Mouse (Mus musculus) B cell, adult 2 months (primary cell): Measurements from ENCODE around the gene Ier2.
"Not testable (repeated sequence)": the region's sequence is repeated elsewhere in the genome, so short reads cannot be mapped to it uniquely, and the experiment has no call there.

ENCODE experiments used
- DNase-seq, 2 experiments: peaks; one replicate each; pipeline ENCODE4 v3.0.0; 2022

The Ier2 gene

DNA sequence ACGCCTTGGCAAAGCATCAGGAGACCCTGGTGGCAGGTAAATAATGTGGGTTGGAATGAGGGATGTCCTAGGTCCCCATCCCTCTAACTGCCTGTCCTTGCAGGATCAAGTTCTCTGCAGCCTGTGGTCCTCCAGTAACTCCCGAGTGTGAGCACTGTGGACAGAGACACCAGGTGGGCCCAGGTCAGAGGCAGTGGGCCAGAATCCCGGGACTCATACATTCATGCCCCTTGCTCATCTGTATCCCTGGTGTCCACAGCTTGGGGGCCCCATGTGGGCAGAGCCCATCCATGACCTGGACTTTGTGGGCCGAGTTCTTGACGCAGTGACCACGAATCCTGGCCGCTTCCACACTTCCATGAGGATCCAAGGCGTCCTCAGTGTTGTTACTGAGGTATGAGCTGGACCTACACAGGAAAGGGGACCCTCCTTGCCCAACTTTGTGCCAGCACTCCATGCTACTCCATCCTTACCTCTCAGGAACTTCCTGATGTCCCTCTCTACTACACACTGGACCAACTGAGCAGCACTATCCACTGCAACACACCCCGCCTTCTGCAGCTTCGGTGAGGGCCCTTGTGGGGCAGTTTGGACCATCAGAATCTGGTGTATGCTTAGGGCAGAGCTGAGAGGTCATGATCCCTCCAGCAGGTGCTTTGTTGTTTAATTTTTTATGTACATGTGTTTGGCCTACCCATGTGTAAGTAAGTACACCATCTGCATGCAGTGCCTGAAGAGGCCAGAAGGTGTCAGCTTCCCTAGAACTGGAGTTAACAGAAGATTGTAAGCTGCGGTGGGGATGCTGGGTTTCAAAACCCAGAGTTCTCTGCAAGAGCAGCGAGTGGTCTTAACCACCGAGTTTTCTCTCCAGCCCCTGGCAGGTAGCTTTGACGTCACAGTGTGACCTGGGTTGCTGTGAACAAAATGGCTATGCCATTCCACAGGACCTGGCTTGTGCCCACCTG is 34.8 kb upstream of the Ier2 start:
- DNase-seq = peak; percentile 61 to 68

DNA sequence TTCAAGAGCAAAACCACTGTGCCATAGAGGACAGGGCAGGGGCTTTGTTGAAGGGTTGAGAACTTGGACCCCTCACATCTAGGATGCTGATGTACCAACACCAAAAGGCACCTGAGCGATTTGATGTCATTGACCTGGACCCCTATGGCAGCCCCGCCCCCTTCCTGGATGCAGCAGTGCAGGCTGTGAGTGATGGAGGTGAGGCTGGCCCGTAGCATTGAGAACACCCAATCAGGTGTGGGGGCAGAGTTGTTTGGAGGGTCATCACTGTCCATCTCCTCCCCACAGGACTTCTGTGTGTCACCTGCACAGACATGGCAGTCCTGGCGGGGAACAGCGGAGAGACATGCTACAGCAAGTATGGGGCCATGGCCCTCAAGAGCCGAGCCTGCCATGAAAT is 32.5 kb upstream of the Ier2 start:
- no peak for DNase-seq

DNA sequence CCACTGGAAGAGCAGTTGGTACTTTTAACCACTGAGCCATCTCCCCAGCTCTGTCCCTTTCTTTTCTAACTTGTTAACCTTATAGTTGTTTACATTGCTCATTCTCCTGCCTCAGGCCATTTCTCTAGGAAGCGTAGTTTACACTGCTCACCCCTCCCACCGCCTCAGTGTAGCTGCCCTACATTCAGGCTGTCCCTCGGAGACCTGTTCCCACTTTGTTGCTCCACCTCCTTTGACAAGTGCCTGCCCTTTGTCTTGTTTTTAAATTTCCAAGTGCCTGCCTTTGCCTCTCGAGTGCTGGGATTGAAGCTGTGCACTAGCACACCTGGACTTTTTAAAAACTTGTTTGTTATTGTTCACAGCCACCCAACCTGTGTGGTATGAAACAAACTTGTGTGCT is 30.7 kb upstream of the Ier2 start:
- DNase-seq = no peak

DNA sequence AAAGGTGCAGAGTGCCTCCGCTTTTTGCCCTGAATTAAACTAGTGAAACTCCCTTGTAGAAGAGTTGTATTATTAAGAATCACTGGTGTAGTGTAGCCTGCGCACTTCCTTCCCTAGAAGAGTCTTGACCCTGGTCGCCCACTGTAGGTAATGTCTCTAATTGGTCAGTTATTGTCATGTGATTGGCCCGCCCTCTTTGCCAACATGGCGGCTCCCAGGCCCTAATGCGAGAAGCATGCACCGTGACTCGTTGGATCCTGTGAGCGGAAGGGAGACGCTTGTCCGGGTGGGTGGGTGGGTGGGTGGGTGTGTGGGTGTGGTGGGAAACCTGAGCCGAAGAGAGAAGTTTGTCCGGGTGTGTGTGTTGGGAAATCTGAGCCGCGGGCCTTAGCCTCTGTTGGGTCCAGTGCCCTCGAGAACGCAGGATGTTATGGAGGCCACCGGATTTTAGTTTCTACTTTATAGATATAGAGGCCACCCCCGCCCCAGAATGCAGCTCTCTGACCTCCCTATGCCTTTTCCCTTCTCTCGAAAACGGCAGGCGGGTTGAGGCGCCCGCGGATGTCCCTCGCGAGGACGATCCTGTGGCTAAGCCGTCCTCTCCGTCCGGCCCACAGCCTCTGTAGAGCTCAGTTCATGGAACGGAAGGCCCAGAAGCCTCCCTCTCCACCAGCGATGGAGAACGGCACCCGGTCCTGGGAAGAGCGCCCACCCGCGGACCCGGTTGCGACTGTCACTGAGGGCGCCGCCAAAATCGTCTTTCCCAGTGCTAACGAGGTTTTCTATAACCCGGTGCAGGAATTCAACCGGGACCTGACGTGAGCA is 26.7 kb upstream of the Ier2 start:
- DNase-seq = peak; percentile 84 to 88

DNA sequence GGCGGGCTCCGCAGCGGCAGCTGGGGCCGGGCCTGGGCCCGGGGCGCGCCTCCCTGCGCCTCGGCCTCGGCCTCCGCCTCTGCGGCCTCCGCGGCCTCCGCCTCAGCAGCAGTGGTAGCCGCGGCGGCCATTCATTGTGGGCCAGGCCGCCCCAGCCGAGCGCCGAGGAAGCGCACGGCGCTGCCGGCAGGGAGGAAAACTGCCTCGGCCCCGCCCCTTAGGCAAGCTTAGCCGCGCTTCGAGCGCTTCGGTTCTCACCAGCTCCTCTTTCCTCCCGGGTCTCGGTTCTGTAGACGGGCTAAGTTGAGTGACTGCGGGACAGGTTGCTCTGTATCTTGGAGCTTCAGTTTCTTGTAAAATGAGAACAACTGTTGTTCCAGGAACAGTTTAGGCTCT is 25.1 kb upstream of the Ier2 start, which contains the start of gene Nacc1:
Gene Nacc1, minus strand, starts transcription at position 158 of the 396 bp plus-strand sequence.
- peak; percentile 89 to 90 for DNase-seq

DNA sequence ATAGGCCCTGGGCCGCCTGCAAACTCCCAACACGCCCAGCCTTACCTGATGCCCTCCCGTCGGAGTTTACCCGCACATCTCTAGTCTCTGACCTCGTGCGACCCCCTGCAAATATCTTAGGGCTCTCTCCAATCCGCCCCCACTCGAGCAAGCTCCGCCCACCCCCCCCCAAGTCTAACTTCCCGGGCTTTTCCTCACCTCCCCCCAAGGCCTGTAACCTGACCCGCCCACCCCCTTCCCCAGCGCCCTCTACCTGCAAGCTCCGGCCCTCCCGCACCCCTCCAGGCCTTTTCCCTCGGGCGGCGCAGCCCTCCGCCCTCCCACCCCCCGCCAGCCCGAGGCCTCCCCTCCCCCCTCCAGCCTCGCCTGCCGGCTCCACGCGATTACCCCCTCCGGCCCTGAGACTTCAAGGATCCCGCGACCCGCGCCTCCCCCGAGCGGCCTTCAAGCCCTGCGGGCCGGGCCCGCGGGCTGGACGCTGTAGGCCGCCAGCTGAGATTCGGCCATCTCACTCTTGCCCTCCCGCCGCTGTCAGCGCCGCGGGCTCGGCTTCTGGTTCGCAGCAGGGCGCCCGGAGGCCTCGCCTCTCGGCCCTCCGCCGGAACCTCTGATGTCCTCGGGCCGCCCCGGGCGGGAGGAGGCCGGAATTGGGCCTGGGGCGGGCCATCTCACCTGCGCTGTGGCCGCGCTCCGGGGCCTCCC is 24.5 kb upstream of the Ier2 start:
- peak in 1 of 2 experiments; percentile 10 for DNase-seq

DNA sequence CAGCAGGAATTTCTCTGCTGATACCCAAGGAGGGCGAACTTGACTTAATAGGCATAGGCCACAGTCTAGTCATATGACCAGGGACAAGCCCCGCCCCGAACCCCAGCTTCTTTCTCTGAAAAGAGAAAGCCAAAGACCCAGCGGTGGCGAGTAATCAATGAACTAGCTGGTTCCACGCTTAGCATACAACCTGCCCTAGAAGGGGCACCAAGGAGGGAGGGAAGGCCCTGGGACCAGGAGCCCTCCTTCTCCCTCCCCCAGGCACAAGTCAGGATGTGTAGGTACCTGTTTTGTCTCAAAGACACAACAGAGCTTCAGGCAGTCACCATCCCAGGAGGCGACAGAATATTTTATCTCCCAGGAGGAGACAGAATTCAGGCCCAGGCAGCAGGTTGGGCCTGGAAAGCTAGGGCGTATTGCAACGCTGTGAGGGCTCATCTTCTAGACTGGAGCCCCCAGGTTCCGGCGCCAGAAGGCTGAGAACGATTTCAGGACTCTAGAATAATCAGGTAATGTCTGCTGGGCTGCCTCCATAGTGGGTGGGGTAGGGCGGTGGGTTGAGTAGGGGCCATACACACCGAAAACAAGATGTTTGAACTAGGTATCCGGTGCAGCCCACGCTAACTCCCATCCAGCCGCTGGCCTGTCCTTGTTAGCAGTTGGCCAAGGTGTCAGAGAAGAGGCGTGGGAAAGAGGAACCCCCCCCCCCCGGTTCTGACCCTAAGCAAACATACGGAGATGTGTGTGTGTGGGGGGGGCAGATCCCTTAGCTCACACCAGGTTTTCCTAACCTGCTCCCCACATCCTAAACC is 23.7 kb upstream of the Ier2 start, which contains the start of gene Trmt1:
Gene Trmt1, plus strand, starts transcription at position 117 of the 812 bp plus-strand sequence.
- peak; percentile 35 to 40 for DNase-seq

DNA sequence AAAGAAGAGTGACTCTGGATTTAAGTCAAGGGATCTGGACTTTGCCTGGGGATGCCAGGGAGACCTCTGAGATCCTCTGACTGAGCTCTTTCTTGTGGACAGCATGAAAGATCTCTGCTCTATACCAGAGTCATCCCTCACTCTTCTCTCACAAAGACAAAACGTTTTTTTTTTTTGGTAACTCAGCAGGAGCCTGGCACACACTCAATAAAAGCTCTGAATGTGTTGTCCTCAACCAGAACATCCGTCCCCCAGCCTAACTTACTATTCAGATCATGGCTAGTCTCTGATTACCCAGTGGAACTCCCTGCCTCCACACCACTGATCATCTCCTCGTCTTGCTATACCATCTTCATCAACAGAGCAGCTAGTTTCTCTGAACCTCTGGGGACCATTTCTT is 21.9 kb upstream of the Ier2 start:
- no peak for DNase-seq

DNA sequence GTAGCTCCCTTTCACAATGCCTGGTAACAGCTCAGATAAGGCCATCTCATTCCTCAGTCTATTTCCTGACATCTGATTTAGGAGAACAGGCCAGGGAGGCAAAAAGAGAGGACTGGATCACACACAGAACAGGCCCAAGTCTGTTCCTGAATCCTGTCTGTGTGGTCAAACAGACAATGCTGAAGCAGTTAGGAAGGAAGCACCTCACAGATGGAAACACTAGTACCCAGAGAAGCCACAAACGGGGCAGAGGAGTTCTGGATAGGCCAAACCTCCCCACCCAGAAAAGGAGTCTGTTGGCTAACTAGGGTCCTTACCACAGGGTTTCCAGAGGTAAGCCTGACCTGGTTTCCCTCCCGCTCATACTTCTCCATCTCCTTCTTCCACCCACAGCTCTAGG is 19.6 kb upstream of the Ier2 start:
- no peak for DNase-seq

DNA sequence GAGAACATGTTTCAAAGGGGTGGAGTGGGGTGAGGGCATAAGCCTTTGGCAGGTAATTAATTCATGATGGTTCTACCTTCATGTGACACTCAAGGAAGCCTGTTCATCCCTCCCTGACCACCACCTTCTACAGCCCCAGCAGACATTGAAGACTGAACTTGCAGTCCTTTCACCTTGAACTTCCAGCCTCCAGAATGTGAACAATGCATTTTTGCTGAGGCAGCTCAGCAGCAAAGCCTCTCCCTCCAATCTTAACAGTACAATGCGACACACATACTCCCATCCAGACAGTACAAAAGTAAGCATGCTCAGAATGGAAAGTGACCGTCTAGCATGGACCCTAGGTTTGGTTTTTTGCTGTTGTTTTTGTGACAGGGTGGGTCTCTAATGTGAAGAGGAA is 18.8 kb upstream of the Ier2 start:
- DNase-seq = no peak

DNA sequence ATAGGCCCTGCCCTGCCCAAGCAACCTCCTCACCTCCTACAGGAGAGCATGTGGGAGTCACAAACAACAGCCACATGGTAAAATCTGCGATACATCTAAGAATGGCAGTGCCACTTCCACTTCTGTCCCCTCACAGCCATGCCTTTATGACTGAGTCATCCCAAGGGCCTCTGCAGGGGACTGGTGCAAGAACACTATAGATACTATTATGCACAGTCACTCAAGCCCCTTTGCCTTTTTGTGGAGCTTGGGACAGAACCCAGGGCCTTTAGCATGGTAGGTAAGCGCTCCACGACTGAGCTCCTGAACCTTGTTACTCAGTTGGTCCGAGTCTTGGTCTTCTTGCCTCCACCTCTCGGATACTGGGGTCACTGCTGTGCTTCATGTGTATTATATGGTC is 14.7 kb upstream of the Ier2 start:
- no peak for DNase-seq

DNA sequence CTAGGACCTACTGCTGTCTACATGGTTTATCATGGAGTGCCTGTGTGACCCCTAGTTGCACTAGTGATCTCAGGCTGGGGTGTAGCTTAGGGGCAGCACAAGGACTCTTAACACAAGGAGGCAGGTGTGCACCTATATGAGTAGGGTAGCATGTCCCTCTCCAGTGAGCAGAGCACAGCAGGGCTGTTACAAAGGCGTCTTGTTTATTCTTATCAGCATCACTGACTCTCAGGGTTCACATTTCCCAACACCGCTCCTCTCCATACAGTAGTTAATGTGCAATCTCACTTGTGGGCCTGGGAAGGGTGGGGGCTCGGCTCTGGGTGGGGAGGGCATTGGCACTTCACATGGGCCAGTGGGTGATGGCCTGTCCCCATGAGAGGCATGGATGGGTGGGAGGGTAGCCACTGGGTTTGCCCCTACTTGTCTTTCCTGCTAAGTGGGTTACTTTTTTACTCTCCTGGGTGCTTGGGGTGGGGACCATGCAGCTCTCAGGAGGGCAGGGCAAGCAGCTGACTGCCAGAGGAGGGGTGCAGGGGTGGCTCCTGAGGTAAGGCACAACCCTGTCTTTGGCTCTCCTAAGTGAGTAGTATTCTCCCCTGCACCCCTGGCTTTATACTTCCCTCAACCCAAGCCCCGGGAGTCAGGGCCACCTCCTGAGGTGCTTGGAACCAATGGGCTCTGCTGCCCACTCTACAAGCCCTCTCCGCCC is 7.8 kb upstream of the Ier2 start:
- not testable (repeated sequence) for DNase-seq

DNA sequence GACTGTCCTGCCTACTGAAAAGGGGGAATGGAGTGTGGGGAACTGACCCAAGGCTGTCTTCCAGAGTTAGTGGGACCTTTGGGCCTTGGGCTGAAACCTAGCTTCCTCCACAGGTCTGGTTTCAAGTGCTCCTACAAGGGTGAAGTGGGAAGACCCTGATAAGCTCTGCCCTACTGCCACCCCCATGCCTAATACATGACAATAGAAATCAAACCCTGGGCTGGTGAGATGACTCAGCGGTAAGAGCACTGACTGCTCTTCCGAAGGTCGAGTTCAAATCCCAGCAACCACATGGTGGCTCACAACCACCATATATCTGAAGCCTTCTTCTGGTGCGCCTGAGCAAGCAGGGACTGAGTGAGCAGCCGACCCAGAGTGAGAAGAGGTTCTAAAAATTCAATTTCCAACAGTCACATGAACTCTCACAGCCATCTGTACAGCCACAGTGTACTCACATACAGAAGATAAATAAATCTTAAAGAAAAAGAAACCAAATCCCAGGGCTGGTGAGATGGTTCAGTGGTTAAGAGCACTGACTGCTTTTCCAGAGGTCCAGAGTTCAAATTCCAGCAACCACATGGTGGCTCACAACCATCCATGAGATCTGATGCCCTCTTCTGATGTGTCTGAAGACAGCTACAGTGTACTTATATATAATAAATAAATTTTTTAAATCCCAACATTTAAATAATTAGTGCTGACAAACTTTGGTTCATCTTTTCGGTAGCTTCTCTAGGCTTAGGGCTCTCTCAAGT is 6.3 kb upstream of the Ier2 start:
- no peak for DNase-seq

DNA sequence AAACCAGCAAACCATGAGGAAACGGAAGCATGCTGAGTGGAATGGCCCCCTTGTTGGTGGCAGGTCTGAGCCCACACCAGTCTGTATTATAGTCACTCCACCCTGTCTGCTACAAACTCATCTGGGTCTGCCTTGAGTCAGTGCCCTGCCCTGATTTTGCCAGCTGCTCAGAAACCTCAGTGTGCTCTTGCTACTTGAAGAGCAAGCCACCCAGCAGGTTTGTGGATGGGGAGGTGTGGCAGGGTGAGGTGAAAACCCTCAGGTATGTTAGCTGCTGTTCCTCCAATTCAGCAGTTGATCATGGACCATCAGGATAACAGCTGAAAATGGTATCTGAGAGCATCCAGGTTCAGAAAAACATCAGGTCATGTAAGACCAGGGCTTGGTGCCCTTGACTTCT is 5.4 kb upstream of the Ier2 start:
- no peak for DNase-seq

DNA sequence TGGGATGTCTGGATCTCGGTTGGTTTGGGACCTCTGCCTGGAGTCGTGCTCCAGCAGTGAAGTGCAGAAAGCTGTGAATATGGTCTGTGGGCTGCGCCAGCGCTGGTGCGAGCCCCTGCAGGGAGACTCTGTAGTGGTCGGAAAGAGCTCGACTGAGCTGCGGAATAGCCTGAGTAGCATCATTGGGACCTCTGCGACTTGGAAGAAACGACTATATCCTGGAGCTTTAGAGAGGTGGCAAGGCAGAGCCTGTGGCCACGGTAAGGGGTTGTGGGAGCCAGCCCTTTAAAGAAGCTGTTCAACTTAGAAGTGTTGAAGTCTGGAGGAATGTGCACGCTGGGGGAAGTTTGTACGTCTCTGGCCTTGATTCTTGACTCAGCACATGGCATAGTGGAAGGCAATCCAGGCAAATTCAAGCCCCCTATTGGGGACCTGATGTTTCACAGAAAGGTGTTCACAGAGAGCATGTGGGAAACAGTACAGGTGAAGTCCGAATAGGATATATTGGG is 2.8 kb upstream of the Ier2 start:
- no peak for DNase-seq

DNA sequence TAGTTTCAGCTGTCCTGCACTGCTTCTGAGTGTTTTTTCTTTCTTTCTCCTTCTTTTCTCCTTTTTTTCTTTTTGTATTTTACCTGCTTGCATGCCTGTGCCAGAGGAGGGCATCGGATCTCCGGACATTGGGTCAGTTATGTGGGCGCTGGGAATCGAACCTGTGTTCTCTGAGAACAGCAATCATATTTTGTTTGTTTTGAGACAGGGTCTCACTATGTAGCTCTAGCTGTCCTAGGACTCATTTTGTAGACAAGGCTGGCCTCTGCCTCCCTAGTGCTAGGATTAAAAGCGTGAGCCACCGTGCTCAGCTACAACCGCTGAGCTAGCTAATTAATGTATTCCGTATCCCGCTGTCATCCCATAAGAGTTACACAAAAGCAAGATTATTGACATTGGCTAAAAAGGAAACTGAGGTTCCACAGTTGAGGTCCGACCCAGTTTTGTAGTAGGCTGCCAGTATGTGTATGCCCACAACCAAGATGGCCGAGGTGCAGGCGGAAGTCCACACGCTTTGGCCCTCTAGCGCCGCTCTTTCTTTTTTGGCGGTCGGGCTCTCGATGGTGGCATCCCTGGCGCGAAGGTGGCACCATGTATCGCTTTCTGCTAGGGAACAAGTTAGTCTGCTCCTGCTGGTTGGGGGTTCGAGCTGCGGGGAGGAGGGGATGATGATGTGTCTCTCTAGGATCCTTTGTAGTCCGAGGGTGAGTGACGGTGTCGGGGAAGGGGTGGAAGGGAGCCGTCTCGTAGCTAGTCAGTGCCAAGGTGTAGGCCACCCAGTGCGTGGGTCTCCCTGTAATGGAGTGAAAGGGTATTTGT is 2.1 kb upstream of the Ier2 start:
- DNase-seq = peak; percentile 78 to 79

DNA sequence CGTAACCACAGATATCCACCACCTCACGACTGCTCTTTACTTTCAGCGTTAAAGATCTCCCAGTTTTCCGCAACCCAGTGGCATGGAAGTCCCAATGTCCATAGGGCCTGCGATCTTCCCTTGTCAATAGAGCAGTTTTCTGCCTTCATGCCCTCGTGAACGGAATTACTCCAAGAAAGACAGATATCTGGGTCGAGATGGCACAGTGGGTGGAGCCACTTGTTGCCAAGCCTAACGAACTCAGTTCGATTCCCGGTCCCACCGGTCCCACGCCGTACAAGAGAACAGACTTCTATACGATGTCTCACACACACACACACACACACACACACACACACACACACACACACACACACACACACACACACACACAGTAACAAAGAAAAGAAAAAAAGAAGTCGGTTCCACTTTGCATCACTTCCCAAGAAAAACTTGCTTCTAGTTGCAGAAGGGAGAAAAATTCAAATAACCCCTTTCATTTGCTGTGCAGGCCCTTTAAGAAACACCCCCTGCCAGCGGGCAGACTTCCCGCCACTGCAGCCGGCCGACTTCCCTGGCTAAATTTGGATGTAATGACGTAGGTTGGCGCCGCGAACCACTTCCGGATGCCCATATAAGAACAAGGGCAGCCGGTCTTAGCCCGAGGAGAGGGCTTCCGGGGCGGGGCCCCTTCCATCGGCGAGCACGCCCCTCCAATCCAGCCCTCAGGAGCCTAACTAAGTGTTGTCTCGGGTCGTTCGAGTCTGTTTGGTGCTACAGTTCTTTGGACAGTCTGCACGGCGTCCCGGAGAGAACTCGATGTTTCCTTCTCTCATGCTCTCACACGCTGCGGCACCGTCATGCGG is 1.1 kb upstream of the Ier2 start:
- DNase-seq = peak; percentile 94

DNA sequence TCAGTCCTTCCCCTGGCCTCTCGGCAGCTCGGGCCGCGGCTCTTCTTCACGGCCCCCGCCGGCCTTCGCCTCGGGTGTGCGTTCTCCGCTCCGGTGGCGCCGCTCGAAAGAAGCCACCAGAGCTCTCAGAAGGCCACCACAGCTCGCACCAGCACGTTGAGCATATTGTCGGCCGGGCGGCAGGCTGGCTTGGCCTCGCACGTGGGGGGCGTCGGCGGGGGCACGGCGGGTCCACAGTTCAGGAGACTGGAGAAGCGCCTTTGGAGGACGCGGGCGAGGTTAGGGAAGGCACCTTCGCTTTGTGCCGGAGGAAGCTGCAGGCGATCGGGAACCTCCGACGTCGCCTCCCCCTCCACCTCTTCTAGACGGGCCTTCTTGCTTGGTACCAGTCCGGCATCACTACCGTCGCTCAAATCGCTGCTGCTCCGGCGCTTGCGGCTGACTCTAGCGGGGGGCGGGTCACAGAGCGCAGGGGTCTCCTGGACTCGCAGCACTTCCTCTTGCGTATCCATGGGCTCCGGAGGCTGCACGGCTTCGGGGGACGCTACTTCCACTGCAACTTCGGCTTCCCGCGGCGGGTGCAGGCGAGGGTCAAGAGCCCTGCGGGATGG is 586 bp downstream of the Ier2 start:
- DNase-seq = peak; percentile 67 to 68
